In the genomic region with DNA sequence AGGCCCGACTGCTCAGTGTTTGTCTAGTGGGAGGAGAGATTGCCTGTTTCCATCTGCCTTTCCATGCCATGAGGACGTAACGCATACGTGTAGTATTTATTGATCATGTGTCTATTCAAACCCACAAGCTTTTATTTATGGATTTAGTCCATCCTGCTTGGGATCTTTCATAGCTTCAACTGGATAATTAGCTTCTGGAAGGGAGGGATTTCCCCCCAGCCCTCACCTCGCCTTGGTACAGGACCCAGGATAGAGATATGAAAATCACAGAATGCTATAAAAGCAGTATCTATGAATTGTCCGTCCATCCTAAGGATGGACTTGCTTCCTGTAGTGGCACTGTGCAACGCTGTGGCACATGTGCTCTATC, we compare ENCODE assay signal across 8 mouse cellular contexts. TPM values are rescaled to one million over a fixed set of nuclear protein-coding genes. Genes with fewer than 3 reads are reported as not detected.
DNase-seq lines count a peak whose midpoint lies in the region; ATAC-seq and TF ChIP-seq lines count a peak whose summit lies in the region.

No protein-coding gene starts in this region.

- H3K36me3 ChIP-seq in neural tube, embryonic 11.5 days (ENCODE audit: control insufficient read depth, insufficient read depth, low read length) = no peaks in the 10 kb centered on the region
- no peaks in the 10 kb centered on the region for H3K36me3 ChIP-seq in limb, embryonic 14.5 days (ENCODE audit: control insufficient read depth, insufficient read depth, low read length)
- H3K36me3 ChIP-seq in stomach, embryonic 15.5 days = no peaks in the 10 kb centered on the region

- TF ChIP-seq POLR2A in limb, embryonic 14.5 days (IDR thresholded peaks at IDR 0.05; ENCODE audit: borderline replicate concordance, extremely low read depth, insufficient read depth, insufficient read length) = no peak

- H3K27me3 ChIP-seq in neural tube, embryonic 11.5 days (ENCODE audit: control insufficient read depth, insufficient read depth, low read length) = no peaks in the 10 kb centered on the region
- no peaks in the 10 kb centered on the region for H3K27me3 ChIP-seq in limb, embryonic 14.5 days (ENCODE audit: control insufficient read depth, insufficient read depth, low read length)
- no peaks in the 10 kb centered on the region for H3K27me3 ChIP-seq in stomach, embryonic 15.5 days (replicated peaks)

- H3K9me3 ChIP-seq in neural tube, embryonic 11.5 days (ENCODE audit: control insufficient read depth, low read length) = no peaks in the 10 kb centered on the region
- H3K9me3 ChIP-seq in limb, embryonic 14.5 days (ENCODE audit: control insufficient read depth, low read length) = no peaks in the 10 kb centered on the region
- no peaks in the 10 kb centered on the region for H3K9me3 ChIP-seq in stomach, embryonic 15.5 days

- H3K9ac ChIP-seq in neural tube, embryonic 11.5 days (ENCODE audit: low read length) = peak overlapping the region; percentile 96
- peak overlapping the region; percentile 91 for H3K9ac ChIP-seq in limb, embryonic 14.5 days (ENCODE audit: low read depth, low read length, severe bottlenecking)
- H3K9ac ChIP-seq in stomach, embryonic 15.5 days = peak overlapping the region; percentile 34; the same call in 1 of the 2 replicates

- WGBS in neural tube, embryonic 11.5 days = 43% methylated on average over 7 of the region's 7 CpGs
- WGBS in limb, embryonic 14.5 days = 51% methylated on average over 7 of the region's 7 CpGs
- WGBS in stomach, embryonic 15.5 days = 35% methylated on average over 7 of the region's 7 CpGs

- DNase-seq in cerebellum, adult 8-10 months = peak; percentile 20
- no peak for DNase-seq in cerebellum, postnatal 4 days (ENCODE audit: low spot score in 2 of 2)
- DNase-seq in neural tube, embryonic 11.5 days (ENCODE audit: low spot score) = peak; percentile 17
- DNase-seq in neural tube, embryonic 10.5 days (ENCODE audit: extremely low spot score, low spot score) = no peak
- no peak for DNase-seq in limb, embryonic 14.5 days (ENCODE audit: low spot score)
- DNase-seq in thymus, postnatal 10 days (ENCODE audit: low spot score in 2 of 2) = no peak
- DNase-seq in kidney, postnatal 10 days = no peak

- peak overlapping the region; percentile 98 for H3K4me3 ChIP-seq in neural tube, embryonic 11.5 days (ENCODE audit: low read depth, low read length)
- H3K4me3 ChIP-seq in limb, embryonic 14.5 days (replicated peaks; ENCODE audit: low read length) = peak overlapping the region; percentile 89
- H3K4me3 ChIP-seq in stomach, embryonic 15.5 days (replicated peaks) = peak overlapping the region; percentile 81

- H3K27ac ChIP-seq in neural tube, embryonic 11.5 days (ENCODE audit: low read depth, low read length) = peak overlapping the region; percentile 95
- no peak overlapping the region for H3K27ac ChIP-seq in limb, embryonic 14.5 days (replicated peaks; ENCODE audit: low read depth, low read length)
- H3K27ac ChIP-seq in stomach, embryonic 15.5 days = peak overlapping the region; percentile 93

- H3K4me2 ChIP-seq in neural tube, embryonic 11.5 days (ENCODE audit: low read depth) = peak overlapping the region; percentile 75
- H3K4me2 ChIP-seq in limb, embryonic 14.5 days (replicated peaks; ENCODE audit: low read depth, low read length, severe bottlenecking) = peak overlapping the region; percentile 80
- peak overlapping the region; percentile 65 for H3K4me2 ChIP-seq in stomach, embryonic 15.5 days

- peaks cover 14% of the 10 kb centered on the region for H3K4me1 ChIP-seq in neural tube, embryonic 11.5 days (ENCODE audit: control insufficient read depth, insufficient read depth, low read length)
- peaks cover 14% of the 10 kb centered on the region for H3K4me1 ChIP-seq in limb, embryonic 14.5 days (ENCODE audit: control insufficient read depth, insufficient read depth, low read length)
- peaks cover 16% of the 10 kb centered on the region for H3K4me1 ChIP-seq in stomach, embryonic 15.5 days

- ATAC-seq in neural tube, embryonic 11.5 days (ENCODE audit: insufficient read depth, low FRiP score, low TSS enrichment) = 0 out of 2 replicates have a peak, but pooled peaks have one; percentile 2
- no peak for ATAC-seq in limb, embryonic 14.5 days (ENCODE audit: low FRiP score, low read depth)
- ATAC-seq in stomach, embryonic 15.5 days (ENCODE audit: insufficient read depth, low FRiP score, low read depth) = no peak

RNA-seq across cellular contexts. Expression of gene Sos1, which starts 0.6 kb away (rescaled TPM):
- polyA plus RNA-seq in neural tube, embryonic 11.5 days (2014; fragmentation: Nextera tagmentation; extraction: Ambion mirVana) = 10.0 and 10.1 TPM in 2 replicates
- 9.9 and 10.5 TPM in 2 replicates for polyA plus RNA-seq in limb, embryonic 14.5 days (2012; rRNA removed)
- polyA plus RNA-seq in limb, embryonic 14.5 days (2014; fragmentation: Nextera tagmentation; extraction: Ambion mirVana) = 10.3 and 10.8 TPM in 2 replicates
- 4.7 and 5.1 TPM in 2 replicates for polyA plus RNA-seq in stomach, embryonic 15.5 days (2015; fragmentation: Nextera tagmentation; extraction: Ambion mirVana)

Comparison
In these comparisons a context has a peak if more than half of its experiments do, and no peak if none do; other contexts are left out.
1. DNase-seq: peak in cerebellum, adult 8-10 months (single experiment) and neural tube, embryonic 11.5 days (single experiment); none in cerebellum, postnatal 4 days (0 of 2), neural tube, embryonic 10.5 days (single experiment), limb, embryonic 14.5 days (single experiment), thymus, postnatal 10 days (0 of 2) and kidney, postnatal 10 days (single experiment).
2. H3K9ac ChIP-seq: peak in every context shown above with its lines; median percentile 96 in neural tube, embryonic 11.5 days; 91 in limb, embryonic 14.5 days; 34 in stomach, embryonic 15.5 days.
3. Peak in every context shown above with its lines, with median percentiles within 50 percentile points of each other: H3K4me2 ChIP-seq and H3K4me3 ChIP-seq.